Mouse (Mus musculus) lung, adult 10 weeks (tissue): Measurements from ENCODE around the gene Pgf. TPM values are rescaled to one million over a fixed set of nuclear protein-coding genes. Genes with fewer than 3 reads are reported as not detected.

Experiments
- polyA plus RNA-seq: library from polyadenylated mRNA; stranded (reverse); fragments of 350-450 nt; fragmentation: Illumina TruSeq; extraction: RNeasy Lipid Tissue Mini Kit (QIAGEN cat#74804); gene quantifications from one replicate; pipeline ENCODE4 v1.2.3, GENCODE M21; 2014; ENCODE audit warnings: low read depth, low replicate concordance; ENCODE audit not compliant: insufficient read depth

Gene Pgf
- polyA plus RNA-seq, result 5.2 TPM

GRCm38 (mm10) chr12:85177740-85178239 lies at the start of gene Pgf:
TSS of gene Pgf (minus strand) at chr12:85177790.

GRCm38 (mm10) chr12:85219236-85219904 lies 41.8 kb upstream of the Pgf start, which contains the start of gene Eif2b2:
TSS of gene Eif2b2 (plus strand) at chr12:85219481.

GRCm38 (mm10) chr12:85151002-85151774 lies 26.4 kb downstream of the Pgf start, which contains the start of gene Rps6kl1:
TSS of gene Rps6kl1 (minus strand) at chr12:85151264.

Other genes with a start within 250 kb of the Pgf start
- gene Fcf1, start 206.9 kb downstream of the Pgf start, polyA plus RNA-seq, result 88.6 TPM
- 8.1 TPM for gene Arel1, start 206.9 kb downstream of the Pgf start, polyA plus RNA-seq
- gene Ylpm1, start 181.5 kb downstream of the Pgf start, polyA plus RNA-seq, result 16.3 TPM
- 1.7 TPM for gene Prox2, start 67.0 kb downstream of the Pgf start, polyA plus RNA-seq
- gene Dlst, start 67.0 kb downstream of the Pgf start, polyA plus RNA-seq, result 61.4 TPM
- gene Rps6kl1, start 26.5 kb downstream of the Pgf start, polyA plus RNA-seq, result 0.41 TPM
- gene Eif2b2, start 41.7 kb upstream of the Pgf start, polyA plus RNA-seq, result 43.1 TPM
- gene Mlh3, start 92.8 kb upstream of the Pgf start, polyA plus RNA-seq, result 6.7 TPM
- 41.0 TPM for gene Acyp1, start 110.6 kb upstream of the Pgf start, polyA plus RNA-seq
- 2.2 TPM for gene Zc2hc1c, start 110.8 kb upstream of the Pgf start, polyA plus RNA-seq
- 33.6 TPM for gene Nek9, start 161.6 kb upstream of the Pgf start, polyA plus RNA-seq
- gene Tmed10, start 197.1 kb upstream of the Pgf start, polyA plus RNA-seq, result 156 TPM